Mouse (Mus musculus): ENCODE results near the gene Cast. TPM values are rescaled to one million over a fixed set of nuclear protein-coding genes. Genes with fewer than 3 reads are reported as not detected.

Cast gene
- 100 to 1,000 TPM in 1 of 2 experiments, 10 to 100 TPM in 1; 94.0 to 108 TPM for total RNA-seq (2021)

DNA sequence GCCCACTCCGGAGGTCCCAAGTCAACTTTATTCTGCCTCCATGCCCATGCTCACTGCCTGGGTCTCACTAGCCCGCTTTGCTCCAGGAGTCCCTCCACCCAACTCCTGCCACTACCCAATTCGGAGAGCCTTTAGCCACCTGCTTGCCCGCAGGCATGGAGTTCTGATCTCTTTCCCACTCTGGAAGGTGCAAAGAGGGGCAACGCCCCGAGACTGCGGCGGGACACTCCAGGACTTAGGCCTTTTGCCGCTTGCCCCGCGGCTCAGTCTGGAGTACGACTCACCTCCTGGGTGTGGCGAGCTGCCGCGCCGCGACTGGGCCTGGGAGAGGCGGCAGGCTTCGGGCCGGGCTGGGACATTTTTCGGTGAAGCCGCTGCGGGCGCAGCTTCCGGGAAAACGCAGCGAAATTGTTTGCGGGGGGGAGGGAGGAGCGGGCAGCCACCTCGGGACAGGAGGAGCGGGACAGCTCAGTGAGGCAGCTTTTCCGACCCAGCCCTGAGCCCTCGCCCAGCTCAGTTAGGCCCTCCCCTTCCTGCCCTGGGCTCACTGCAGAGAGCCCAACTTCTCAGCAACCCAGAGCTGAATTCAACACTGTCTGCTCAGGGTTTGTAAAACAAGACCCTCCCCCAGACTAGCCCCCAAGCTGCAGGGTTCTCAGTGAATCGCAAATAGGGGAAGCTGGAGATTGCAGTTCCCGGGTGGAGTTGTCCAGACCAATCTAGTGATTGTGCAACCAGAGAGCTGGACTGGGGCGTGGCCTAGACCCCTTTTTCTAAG is at the start of gene Cast:
Cast (minus strand) TSS at position 659 of the 778 bp plus-strand sequence.
- intact Hi-C loops (cut with DNase I), result loop anchor here (5.0 kb wide), 1 partner anchor 36 kb away; no protein-coding TSS in a partner anchor
- DNase-seq (ENCODE audit: low spot score), result peak; percentile 60

DNA sequence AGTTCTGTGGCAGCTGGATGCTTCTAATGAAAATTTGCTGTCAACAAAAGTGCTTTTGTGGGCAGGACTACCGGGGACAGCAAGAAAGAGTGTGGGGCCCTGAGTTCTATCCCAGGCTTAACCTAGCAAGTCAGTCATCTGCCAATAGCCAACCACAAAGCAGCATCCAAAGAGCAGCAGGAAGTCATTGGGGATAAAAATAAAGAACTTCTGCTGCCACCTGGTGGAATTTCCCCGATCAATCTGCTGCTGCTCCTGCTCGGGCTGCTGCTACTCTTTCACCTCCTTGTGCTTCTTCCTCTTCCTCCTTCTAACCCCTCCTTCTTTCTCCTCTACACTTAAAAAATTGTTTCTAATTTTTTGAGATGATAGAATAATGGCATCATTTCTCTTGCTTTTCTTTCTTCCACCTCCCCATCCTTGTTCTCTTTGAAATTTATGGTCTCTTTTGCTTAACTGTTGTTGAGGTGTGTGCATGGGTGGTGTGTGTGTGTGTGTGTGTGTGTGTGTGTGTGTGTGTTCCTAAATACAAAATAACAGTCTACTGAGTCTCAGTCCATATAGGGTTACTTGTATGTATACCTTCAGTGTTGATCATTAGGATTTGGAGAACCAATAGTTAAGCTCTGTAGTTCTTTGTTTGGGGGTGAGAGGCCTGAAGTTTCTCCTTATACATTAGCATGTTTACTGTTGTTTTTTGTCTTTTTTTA is 45.9 kb upstream of the Cast start:
- intact Hi-C loops (cut with DNase I), result loop anchor here (2.0 to 5.0 kb wide), 2 partner anchors 112 to 216 kb away; partner anchors contain the start of gene Erap1
- DNase-seq (ENCODE audit: low spot score), result peak; percentile 27

DNA sequence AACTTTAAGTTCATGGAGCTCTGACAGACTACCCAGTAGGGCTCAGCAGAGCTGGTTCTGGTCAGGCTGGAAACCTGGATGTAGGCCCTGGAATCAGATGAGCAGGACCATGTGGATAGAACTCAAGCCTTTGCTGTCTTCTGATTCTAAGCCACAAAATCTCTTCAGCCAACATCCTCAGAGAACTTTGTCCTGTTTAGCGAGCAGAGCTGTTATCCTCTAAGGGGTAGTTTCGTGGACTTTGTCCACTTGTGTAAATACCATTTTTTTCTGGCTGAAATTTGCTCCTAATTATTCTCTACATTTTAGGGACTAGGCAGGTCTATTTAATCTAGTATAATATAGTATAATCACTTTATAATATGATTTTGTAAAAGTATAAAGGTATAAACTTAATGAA is 42.2 kb upstream of the Cast start:
- DNase-seq (ENCODE audit: low spot score), result no peak
- intact Hi-C loops (cut with DNase I), result loop anchor here (5.0 kb wide), 1 partner anchor 109 kb away; no protein-coding TSS in a partner anchor

DNA sequence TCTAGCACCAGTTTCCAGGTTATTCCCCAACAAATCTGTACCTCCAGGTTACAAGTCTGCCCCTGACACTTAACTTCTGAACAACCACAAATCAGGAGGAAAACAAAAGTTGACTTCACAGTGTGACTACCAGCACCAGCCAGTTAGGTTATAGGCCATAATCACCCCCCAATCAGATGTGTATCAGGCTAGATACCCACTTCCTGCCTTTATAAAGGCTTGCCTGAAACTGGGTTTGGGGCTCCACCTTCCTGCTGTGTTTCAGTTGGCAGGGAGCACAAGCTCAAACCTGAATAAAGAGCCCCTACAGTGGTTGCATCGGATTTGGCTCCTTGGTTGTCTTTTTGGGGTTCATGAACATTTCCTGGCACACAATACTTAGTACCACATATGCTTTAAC is 37.3 kb upstream of the Cast start:
- intact Hi-C loops (cut with DNase I), result no loop called here
- no peak for DNase-seq (ENCODE audit: low spot score)

DNA sequence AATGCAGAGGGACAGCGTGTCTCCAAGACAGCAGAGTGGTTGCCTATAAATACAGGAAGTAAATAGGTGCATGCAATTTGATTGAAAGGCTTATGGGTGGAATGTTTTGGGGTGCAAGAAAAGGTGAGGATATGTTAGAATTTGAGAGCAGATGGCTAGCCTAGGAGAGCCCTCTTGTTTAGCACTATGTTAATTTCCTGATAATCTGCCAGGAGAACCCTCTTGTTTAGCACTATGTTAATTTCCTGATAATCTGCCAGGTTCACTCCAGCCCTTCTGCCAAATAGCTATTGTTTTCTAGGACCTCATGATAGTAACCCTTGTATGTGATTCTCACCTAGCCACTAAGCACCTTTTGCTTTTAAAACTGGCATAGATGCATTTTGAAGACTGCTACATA is 25.9 kb upstream of the Cast start:
- DNase-seq (ENCODE audit: low spot score), result no peak
- intact Hi-C loops (cut with DNase I), result no loop called here

DNA sequence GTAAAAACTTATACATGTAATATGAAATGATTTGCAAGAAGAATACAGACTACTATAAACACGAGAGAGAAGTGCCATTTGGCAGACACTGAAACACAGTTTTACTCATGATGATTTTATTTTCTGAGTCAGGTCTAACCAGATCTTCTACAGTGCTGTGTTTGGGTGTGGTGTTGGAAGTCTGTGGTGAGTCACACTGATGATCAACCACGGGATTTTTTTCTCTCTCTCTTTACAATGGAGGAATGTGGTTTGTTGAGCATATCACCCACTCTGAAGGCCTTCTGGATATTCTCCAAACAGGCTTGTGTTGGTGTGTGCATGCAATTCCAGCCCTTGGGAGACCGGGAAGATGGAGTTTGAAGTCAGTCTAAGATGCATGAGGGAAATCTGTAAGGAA is 13.5 kb upstream of the Cast start:
- intact Hi-C loops (cut with DNase I), result no loop called here

DNA sequence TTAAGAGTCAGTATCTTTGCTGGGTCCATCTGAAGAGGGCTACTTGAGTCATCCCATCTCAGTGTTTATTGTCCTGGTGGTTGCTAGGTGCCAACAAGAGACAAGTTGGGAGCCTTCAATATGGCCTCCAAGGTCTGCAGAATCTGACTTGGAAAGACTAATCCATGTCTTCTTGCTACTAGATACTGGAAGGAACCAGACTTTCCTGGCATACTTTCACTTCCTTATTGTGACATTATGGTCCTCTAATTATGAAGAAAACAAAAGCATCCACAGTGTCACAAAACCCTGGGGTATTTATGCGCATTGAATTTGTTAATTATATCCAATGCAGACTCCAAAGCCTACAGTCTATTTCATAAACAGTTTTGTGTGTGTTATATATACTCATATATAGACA is 7.1 kb upstream of the Cast start:
- no peak for DNase-seq (ENCODE audit: low spot score)
- intact Hi-C loops (cut with DNase I), result no loop called here

More for the DNA sequence above, 13.5 kb upstream of the Cast start:
- no peak for DNase-seq (ENCODE audit: low spot score)

DNA sequence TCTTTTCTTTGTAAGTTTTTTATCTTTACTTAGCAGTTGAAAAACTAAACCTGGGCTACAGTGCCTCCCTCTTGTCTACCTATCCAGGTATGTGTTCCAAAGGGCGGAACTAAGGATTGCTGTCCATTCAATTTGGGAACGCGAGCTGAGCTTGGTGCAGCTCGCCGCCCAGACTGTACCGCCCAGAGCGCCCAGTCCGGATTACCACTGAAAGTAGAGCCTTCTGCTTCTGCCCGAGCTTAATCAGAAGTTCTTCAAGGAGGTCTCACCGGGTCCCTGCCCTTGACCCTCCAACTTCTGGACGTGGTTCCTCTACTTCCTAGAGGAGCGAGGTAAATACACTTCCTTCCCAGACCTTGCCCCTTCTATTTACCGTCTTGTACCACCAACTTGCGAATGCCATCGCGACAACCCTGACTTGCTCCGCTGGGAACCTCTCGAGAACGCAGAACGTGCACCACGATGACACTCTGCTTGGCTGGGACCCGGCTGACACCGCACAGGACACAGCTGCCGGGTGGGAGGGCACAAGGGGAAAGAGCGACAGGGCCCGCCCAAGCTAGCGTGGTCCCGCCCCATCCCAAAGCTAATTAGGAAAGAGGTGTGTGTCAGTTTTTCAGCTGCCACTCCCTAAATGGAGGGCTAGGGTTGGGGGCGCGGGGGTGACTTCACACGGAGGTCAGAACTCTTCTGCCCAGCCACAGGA is 1.0 kb downstream of the Cast start:
- DNase-seq (ENCODE audit: low spot score), result peak; percentile 81
- intact Hi-C loops (cut with DNase I), result loop anchor here (5.0 kb wide), 1 partner anchor 35 kb away; no protein-coding TSS in a partner anchor

DNA sequence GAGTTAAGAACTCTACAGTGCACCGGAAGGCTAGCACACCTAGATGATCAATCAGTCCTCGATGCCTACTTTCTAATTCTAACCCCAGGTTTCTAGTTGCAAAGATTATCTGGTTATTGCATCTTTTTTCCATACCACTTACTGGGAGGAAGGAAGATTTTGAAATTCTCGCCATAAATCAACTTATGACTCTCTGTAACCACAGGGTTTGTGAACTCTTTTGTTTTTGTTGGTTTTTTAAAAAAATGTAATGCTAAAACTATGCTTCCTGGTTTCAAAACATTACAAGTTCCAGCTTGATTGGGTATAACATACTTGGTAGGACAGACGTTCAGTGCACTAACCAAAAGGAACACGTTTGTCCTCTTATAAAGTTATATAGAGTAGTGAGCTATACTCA is 1.7 kb downstream of the Cast start:
- no peak for DNase-seq (ENCODE audit: low spot score)
- intact Hi-C loops (cut with DNase I), result loop anchor here (5.0 kb wide), 1 partner anchor 35 kb away; no protein-coding TSS in a partner anchor

DNA sequence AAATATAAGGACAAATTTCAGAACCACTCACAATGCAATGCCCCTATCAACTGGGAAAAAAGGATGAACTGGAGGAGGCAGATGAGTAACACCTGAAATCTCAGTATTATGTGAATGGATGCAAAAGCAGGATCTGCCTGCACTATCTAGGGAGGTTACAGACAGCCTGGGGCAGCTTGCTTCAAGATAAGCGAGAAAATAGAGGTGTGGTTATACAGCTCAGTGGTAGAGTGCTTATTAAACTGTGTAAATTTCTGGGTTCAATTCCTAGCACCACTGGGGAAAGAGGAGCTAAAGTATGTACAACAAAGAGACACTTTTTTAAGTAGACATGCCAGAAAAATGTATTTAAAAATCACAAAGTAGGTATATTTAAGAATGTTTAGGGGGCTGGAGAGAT is 14.2 kb downstream of the Cast start:
- DNase-seq (ENCODE audit: low spot score), result no peak
- intact Hi-C loops (cut with DNase I), result no loop called here

DNA sequence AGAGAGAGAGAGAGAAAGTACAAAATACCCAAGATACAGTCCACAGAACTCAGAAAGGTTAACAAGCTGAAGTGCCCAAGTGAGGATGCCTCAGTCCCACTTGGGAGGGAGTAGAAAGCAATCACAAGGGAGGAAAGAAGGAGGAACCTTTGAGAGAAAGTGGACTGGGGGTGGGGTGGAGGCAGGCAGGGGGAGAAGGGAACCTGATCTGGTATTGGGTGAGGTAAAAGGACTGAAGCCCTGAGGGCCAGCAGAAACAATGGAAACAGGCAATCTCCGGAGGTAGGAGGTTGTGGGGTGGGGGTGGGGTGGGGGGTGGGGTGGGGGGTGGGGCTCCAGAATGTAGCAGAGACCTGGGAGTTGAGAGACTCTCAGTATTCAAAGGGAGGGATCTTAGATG is 20.9 kb downstream of the Cast start:
- DNase-seq (ENCODE audit: low spot score), result no peak
- intact Hi-C loops (cut with DNase I), result no loop called here

DNA sequence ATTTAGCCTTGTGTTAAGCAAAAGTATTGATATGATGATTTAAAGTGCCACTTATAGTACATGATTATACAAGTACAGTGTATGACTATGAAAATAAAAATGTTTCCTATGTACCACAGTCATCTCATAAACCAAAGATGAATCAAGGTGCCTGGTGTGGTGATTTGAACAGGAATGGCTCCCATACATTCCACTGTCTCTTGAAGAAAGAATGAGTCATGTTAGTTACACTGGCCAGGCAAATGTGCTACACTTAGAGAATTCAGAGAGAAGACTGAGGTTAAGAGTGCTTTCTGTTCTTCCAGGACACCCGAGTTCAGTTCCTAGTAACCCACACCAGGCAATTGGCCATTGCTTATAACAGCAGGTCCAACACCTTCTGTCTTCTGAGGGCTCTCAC is 36.5 kb downstream of the Cast start:
- intact Hi-C loops (cut with DNase I), result loop anchor here (5.0 kb wide), 1 partner anchor 35 kb away; the partner anchor contains the start of gene Cast
- DNase-seq (ENCODE audit: low spot score), result no peak

DNA sequence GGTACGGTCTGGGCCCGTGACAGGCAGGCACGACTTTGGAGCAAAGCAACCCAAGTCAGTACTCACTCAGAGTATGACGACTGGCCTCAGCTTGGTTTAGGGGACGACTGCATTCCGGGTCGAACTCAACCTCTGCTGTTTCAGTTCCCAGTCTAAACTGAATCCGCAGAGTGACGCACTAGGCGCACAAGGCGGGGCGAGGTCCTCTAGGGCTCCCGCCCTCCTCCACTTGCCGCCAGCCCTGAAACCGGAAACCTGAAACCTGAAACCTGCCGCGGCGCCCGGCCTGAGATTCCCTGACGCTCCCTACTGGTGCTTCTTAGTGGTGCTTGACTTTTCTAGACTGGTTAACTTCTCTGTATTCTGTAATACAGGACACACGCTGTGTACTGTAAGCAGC is 38.1 kb downstream of the Cast start:
- DNase-seq (ENCODE audit: low spot score), result peak; percentile 84
- intact Hi-C loops (cut with DNase I), result loop anchor here (5.0 kb wide), 1 partner anchor 37 kb away; the partner anchor contains the start of gene Cast

DNA sequence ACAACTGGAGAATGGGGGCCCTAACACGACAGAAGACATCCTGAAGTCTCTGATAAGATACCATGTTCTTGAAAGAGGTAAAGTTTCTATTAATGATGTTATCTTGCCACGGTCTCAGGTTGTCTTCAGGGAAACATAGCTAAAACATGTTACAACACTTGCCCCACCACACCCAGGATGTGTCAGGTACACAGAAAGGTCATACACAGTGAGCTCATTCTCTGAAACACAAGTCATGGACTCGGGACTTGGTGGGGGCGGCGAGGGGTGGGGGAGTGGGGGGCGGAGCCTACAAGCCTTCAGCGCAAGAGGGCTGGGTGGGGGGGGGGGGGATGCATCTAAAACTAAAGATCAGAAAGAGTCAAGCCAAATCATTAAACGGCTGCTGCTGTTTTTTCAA is 38.7 kb downstream of the Cast start:
- no peak for DNase-seq (ENCODE audit: low spot score)
- intact Hi-C loops (cut with DNase I), result loop anchor here (5.0 kb wide), 1 partner anchor 37 kb away; the partner anchor contains the start of gene Cast

DNA sequence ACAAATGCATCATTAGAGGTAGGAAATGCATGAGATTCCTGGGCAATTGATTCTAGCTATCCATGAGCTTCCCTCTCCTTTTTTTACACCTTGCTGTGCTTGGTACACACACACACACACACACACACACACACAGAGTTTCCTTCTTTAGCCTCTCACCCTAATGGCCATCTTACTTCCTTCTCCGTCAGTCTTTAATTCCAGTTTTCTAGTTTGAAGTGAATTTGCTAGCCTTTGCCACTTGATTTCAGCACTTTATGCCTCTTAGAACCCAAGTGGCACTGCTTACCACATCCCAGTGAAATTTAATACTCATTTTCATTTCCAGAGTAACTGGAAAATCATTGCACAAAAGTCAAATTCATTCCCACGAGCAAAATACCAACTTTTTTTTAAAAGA is 41.4 kb downstream of the Cast start:
- intact Hi-C loops (cut with DNase I), result no loop called here
- no peak for DNase-seq (ENCODE audit: low spot score)

DNA sequence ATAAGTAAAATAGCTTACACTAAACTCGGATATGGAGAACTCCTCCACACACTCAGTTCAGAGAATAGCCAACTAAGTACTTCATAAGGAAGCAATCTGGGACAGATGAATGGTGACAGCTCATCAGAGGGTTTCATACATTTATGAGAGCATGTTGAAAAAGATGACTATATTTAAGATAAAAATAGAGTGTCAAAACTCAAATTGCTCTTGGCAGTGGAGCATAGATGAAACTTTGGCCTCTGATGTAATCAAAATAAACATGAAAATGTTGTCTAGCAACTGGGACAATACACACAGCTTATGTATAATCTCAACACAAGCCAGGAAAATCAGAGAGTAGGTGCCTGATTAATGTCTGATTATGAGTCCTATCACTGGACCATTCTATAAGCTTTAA is 45.9 kb downstream of the Cast start:
- intact Hi-C loops (cut with DNase I), result no loop called here
- no peak for DNase-seq (ENCODE audit: low spot score)

DNA sequence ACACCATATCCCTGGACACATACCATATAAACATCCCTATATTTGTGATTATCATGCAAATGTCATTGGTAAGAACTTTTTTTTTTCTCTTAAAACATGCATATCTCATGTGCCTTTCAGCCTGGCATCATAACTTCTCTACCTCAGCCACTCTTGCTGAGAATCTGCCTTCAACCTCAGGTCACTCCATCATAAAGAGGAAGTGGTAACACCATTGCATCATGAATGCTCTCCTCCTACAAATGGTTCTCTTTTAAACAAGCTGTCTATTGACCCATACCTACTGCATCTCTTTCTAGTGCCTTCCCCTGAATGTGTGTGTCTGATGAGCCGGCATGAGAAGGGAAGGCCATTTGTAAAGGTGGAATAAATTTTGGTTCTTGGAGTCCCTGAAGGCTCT is 49.5 kb downstream of the Cast start:
- no peak for DNase-seq (ENCODE audit: low spot score)
- intact Hi-C loops (cut with DNase I), result no loop called here

DNA sequence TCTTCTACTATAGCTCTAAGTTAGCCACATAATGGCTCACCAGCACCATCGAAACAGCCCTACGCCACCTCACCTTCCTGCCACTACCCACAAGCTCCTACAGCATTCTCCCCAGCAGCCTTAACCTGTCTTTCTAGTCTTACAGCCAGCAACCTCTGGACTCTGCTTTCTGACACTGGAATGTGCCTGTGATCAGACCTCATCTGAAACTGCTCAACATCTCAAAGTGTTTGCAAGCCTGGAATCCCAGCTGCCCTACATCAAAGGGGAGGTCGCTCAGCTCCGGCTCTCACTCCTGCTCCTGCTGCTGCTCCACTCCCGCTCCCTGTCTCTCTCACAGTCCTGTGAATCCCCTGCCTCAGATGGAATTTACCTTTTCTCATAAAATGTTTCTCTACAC is 65.4 kb downstream of the Cast start:
- DNase-seq (ENCODE audit: low spot score), result no peak
- intact Hi-C loops (cut with DNase I), result loop anchor here (5.0 kb wide), 1 partner anchor 109 kb away; no protein-coding TSS in a partner anchor

DNA sequence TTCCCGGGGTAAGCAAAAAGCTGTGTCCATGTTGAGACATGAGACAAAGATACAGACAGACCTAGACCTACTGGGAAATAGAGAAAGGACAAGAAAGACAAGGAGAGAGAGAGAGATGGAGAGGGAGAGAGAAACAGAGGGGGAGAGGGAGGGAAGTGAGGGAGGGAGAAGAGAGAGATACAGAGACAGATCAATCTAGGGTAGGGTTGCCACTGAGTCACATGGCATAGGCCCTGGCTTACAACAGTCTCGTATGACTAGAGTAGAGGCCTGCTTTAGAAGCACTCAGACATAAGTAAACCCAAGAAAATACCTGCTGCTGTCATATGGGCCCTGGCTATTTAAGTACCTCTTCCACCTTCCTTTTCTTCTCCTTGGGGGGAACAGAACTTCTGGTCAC is 72.2 kb downstream of the Cast start:
- intact Hi-C loops (cut with DNase I), result no loop called here
- no peak for DNase-seq (ENCODE audit: low spot score)

DNA sequence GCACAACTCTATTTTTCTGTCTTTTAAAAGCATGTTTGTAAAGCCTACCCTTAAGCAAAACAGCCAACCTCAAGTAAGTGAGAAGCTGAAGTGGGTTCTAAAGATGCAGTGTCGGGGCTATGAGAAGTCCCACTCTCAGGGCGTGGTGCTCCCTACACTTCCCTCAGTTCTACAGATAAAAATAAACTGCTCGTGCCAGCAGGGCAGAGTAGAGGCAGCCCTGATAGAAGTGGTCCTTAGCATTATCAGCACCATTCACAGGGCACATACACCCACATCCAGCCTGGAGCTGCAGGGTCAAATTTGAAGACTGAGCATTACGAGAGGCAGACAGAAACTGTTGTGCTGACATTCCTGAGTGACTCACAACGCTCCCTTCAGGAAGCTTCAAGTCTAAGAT is 72.8 kb downstream of the Cast start:
- DNase-seq (ENCODE audit: low spot score), result no peak
- intact Hi-C loops (cut with DNase I), result no loop called here

All from heart, postnatal 25 days (tissue).